Mouse (Mus musculus) myocyte (in vitro differentiated cells): ENCODE results near the gene Atpaf1. TPM values are rescaled to one million over a fixed set of nuclear protein-coding genes. Genes with fewer than 3 reads are reported as not detected.

ENCODE experiments used
- H3K27me3 ChIP-seq: one replicate; pipeline ENCODE4 v1.6.1; 2011; ENCODE audit not compliant: control insufficient read depth, insufficient read depth, insufficient read length
- H3K36me3 ChIP-seq: one replicate; pipeline ENCODE4 v1.6.1; 2011; ENCODE audit not compliant: control insufficient read depth, insufficient read depth
- H3K4me2 ChIP-seq: one replicate; pipeline ENCODE4 v1.6.1; 2011; ENCODE audit warnings: low read depth, control low read depth
- H3K4me3 ChIP-seq: one replicate; pipeline ENCODE4 v1.5.1; 2011; ENCODE audit warnings: mild to moderate bottlenecking, control low read depth, moderate library complexity
- H3K79me2 ChIP-seq: one replicate; pipeline ENCODE4 v1.6.1; 2011; ENCODE audit not compliant: control insufficient read depth, insufficient read depth
- H3ac ChIP-seq: one replicate; pipeline ENCODE4 v1.6.1; 2011; ENCODE audit not compliant: control insufficient read depth, insufficient read length
- CEBPB ChIP-seq: IDR thresholded peaks from 2 replicates; pipeline ENCODE4 v1.6.1; 2011; ENCODE audit warnings: mild to moderate bottlenecking, moderate library complexity; ENCODE audit not compliant: poor library complexity, insufficient read depth, severe bottlenecking
- E2F4 ChIP-seq: IDR thresholded peaks from one replicate; pipeline ENCODE4 v1.6.1; 2011; ENCODE audit warnings: mild to moderate bottlenecking, control low read depth, moderate library complexity; ENCODE audit not compliant: insufficient read depth
- MAX ChIP-seq: IDR thresholded peaks from one replicate; pipeline ENCODE4 v1.6.1; 2011; ENCODE audit warnings: low read depth, mild to moderate bottlenecking, control low read depth
- MYOD1 ChIP-seq, 3 experiments: IDR thresholded peaks; one replicate each; pipeline ENCODE4 v1.6.1; 2011; ENCODE audit warnings: control low read depth in 2 of 3, low read depth in 2 of 3, mild to moderate bottlenecking in 2 of 3, moderate library complexity in 1 of 3; ENCODE audit not compliant: insufficient read length in 2 of 3, control insufficient read depth in 1 of 3
- MYOG ChIP-seq, 3 experiments: IDR thresholded peaks; one replicate each; pipeline ENCODE4 v1.6.1; 2011; ENCODE audit warnings: control low read depth in 2 of 3, low read depth in 2 of 3, mild to moderate bottlenecking in 2 of 3; ENCODE audit not compliant: insufficient read length in 2 of 3, control insufficient read depth in 1 of 3, insufficient read depth in 1 of 3
- POLR2A ChIP-seq: IDR thresholded peaks from one replicate; pipeline ENCODE4 v1.6.1; 2011; ENCODE audit warnings: low read depth, mild to moderate bottlenecking, control low read depth, moderate library complexity; ENCODE audit not compliant: insufficient read length
- POLR2AphosphoS2 ChIP-seq: IDR thresholded peaks from one replicate; pipeline ENCODE4 v1.6.1; 2011; ENCODE audit warnings: low read depth, control low read depth; ENCODE audit not compliant: insufficient read length
- REST ChIP-seq: IDR thresholded peaks from one replicate; pipeline ENCODE4 v1.6.1; 2011; ENCODE audit warnings: mild to moderate bottlenecking, control low read depth, moderate library complexity; ENCODE audit not compliant: insufficient read depth, insufficient read length
- SRF ChIP-seq: IDR thresholded peaks from one replicate; pipeline ENCODE4 v1.6.1; 2011; ENCODE audit warnings: low read depth; ENCODE audit not compliant: control insufficient read depth, insufficient read length
- TCF12 ChIP-seq: IDR thresholded peaks from one replicate; pipeline ENCODE4 v1.6.1; 2011; ENCODE audit warnings: mild to moderate bottlenecking, control low read depth; ENCODE audit not compliant: poor library complexity, insufficient read depth, severe bottlenecking
- TCF3 ChIP-seq: IDR thresholded peaks from one replicate; pipeline ENCODE4 v1.6.1; 2011; ENCODE audit warnings: low read depth, control low read depth; ENCODE audit not compliant: insufficient read length
- USF1 ChIP-seq: IDR thresholded peaks from one replicate; pipeline ENCODE4 v1.6.1; 2011; ENCODE audit warnings: low read depth, mild to moderate bottlenecking, control low read depth, moderate library complexity
- polyA plus RNA-seq: library from polyadenylated mRNA; unstranded; fragments of >200 nt; fragmentation: generic; extraction: Trizol; gene quantifications from one replicate; pipeline ENCODE4 v1.2.1, GENCODE M21; 2012; ENCODE audit warnings: missing spikeins

The Atpaf1 gene
- polyA plus RNA-seq, 1 experiment: 12.5 TPM

DNA sequence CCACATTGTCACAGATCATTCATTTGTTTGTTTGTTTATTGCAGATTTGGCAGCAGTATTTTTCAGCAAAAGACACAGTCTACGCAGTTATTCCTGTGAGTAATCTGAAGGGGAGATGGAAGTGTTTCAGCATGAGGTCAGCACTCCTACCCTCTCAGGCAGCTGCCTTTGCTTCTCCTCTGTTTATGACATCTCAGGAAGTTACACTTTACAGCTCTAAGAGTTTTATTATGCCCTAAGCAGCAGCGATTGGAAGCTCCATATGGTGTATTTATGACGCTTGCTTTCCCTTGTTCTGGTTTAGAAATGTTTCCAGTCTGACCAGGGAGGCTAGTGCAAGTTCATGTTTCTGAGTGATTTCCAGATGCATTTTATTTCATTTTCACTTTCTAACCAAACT is 10.7 kb downstream of the Atpaf1 start:
- Histone ChIP-seq H3K4me3 (no peak overlapping the region), H3K36me3 (peaks cover 22% of the 10 kb centered on the region), H3K4me2 (no peak overlapping the region), H3K27me3 (no peaks in the 10 kb centered on the region), H3K79me2 (no peaks in the 10 kb centered on the region), H3ac (no peak overlapping the region)
- no peak for TF ChIP-seq CEBPB
- no peak for TF ChIP-seq POLR2A
- TF ChIP-seq MYOG (IDR thresholded peaks at IDR 0.05; ENCODE audit: control insufficient read depth in 1 of 3, insufficient read depth in 1 of 3, insufficient read length in 2 of 3, low read depth in 2 of 3): no peak

DNA sequence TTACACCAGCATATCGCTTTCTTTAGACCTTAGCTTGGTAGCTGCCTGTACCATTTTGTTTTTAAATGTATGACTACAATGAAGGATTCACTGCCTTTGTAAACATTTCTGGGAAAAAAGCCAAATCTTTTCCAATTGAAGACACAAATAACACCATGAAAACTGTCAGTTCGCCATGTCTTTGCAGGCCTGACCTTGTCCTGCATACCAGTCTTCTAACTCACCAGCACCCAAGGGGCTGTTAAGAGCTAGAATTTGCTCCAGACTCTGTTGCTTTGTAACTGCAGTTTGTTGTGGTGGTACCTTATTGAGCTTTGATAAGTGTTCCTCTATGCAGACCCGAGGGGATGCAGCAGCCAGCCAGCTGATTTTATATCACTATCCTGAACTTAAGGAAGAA is 15.4 kb downstream of the Atpaf1 start:
- Histone ChIP-seq H3K27me3 (no peaks in the 10 kb centered on the region), H3K79me2 (no peaks in the 10 kb centered on the region), H3K4me2 (no peak overlapping the region), H3K4me3 (no peak overlapping the region), H3K36me3 (peaks cover 34% of the 10 kb centered on the region), H3ac (no peak overlapping the region)
- TF ChIP-seq USF1 (no peak), POLR2A (no peak), MAX (no peak), E2F4 (no peak), REST (no peak), POLR2AphosphoS2 (no peak), MYOD1 (IDR thresholded peaks at IDR 0.05; ENCODE audit: control insufficient read depth in 1 of 3, insufficient read length in 2 of 3, low read depth in 2 of 3) (no peak), MYOG (IDR thresholded peaks at IDR 0.05; ENCODE audit: control insufficient read depth in 1 of 3, insufficient read depth in 1 of 3, insufficient read length in 2 of 3, low read depth in 2 of 3) (no peak), TCF12 (no peak), TCF3 (no peak), SRF (no peak), CEBPB (no peak)

DNA sequence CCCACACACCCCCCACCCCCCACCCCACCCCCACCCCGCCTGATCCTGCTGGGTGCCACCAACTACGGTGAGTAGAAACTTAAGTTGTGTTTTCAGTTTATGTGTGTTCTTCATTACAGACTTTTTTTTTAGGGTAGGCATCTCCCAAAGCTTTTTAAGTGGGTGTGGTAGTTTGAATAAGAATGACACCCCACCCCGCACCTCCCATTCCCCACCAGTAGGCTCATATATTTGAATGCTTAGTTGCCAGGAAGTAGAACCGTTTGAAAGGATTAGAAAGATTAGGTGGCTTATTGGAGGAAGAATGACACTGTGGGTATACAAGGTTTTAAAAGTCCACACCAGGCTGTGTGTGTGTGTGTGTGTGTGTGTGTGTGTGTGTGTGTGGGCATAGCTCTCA is 27.7 kb downstream of the Atpaf1 start:
- H3K27me3 ChIP-seq: no peaks in the 10 kb centered on the region
- no peak overlapping the region for H3K4me3 ChIP-seq
- TF ChIP-seq CEBPB (no peak), REST (no peak), MYOG (IDR thresholded peaks at IDR 0.05; ENCODE audit: control insufficient read depth in 1 of 3, insufficient read depth in 1 of 3, insufficient read length in 2 of 3, low read depth in 2 of 3) (no peak)
- H3K36me3 ChIP-seq: no peaks in the 10 kb centered on the region
- H3K79me2 ChIP-seq: no peaks in the 10 kb centered on the region
- no peak overlapping the region for H3K4me2 ChIP-seq
- H3ac ChIP-seq: no peak overlapping the region

DNA sequence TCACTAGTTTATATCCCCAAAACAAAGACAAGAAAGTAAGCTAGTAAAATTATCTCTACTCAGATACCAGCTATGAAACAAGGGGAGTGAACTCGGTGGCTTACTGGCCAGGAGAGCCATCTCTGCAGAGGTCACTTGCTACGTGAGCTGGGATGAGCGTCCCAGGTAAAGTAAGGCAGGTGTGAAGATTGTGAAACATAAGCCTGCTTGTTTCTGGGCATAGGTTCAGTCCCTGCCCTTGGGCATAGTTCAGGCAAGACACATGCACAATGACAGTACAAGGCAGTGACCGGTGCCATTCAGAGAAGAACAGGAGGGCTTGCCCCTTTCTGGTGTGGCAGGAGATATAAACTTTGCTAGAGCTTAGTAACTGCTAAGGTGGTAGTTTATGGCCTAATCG is 31.0 kb downstream of the Atpaf1 start:
- Histone ChIP-seq H3K4me2 (no peak overlapping the region), H3K36me3 (no peaks in the 10 kb centered on the region), H3ac (no peak overlapping the region), H3K4me3 (no peak overlapping the region), H3K27me3 (no peaks in the 10 kb centered on the region), H3K79me2 (no peaks in the 10 kb centered on the region)
- no peak for TF ChIP-seq E2F4
- no peak for TF ChIP-seq POLR2A
- no peak for TF ChIP-seq CEBPB
- TF ChIP-seq USF1: no peak
- no peak for TF ChIP-seq REST
- TF ChIP-seq SRF: no peak
- TF ChIP-seq TCF12: no peak

DNA sequence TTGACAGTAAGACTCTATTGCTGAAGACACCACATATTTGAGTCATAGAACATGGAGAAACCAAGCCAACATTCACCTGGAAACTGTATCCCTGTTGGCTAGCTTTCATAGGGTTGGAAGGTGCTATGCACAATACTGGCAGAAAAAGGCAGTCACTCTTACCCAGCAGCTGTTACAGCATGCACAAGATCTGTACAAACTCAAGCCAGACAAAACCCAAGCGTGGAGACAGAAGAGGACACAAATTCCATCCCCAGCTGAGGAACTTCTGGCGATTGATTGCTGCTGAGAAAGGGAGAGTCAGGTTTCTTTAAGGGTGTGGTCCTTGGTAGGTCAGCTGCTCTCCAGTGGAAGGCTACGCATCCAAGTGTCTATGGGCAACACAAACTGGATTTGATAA is 35.6 kb downstream of the Atpaf1 start:
- TF ChIP-seq MYOG (IDR thresholded peaks at IDR 0.05; ENCODE audit: control insufficient read depth in 1 of 3, insufficient read depth in 1 of 3, insufficient read length in 2 of 3, low read depth in 2 of 3): peak in 2 of 3 experiments; percentile 31 to 61
- TF ChIP-seq POLR2AphosphoS2: no peak
- no peak for TF ChIP-seq USF1
- TF ChIP-seq MYOD1 (IDR thresholded peaks at IDR 0.05; ENCODE audit: control insufficient read depth in 1 of 3, insufficient read length in 2 of 3, low read depth in 2 of 3): peak in 1 of 3 experiments; percentile 47
- Histone ChIP-seq H3K36me3 (no peaks in the 10 kb centered on the region), H3ac (no peak overlapping the region)

DNA sequence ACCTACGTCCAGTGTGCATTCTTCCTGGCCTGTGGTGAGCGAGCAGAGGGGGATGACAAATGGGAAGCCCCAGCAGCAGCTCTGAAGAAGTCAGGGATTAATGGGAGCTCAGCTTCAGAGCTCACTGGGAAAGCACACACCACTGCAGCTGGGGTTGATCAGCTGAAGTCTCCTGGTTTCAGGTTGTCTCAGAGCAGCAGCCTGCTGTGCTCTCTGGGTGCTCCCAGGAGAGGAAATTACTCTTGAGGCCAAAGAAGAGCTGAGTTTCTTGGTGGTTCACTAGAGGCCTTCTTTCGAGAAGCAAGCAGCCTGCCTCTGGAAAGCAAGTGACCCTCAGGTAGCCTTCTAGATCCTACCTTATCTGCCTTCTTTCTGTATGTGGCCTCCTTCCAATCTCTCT is 36.3 kb downstream of the Atpaf1 start:
- Histone ChIP-seq H3K4me2 (no peak overlapping the region), H3ac (no peak overlapping the region), H3K79me2 (no peaks in the 10 kb centered on the region), H3K4me3 (no peak overlapping the region), H3K27me3 (no peaks in the 10 kb centered on the region), H3K36me3 (no peaks in the 10 kb centered on the region)
- TF ChIP-seq E2F4 (no peak), MYOG (IDR thresholded peaks at IDR 0.05; ENCODE audit: control insufficient read depth in 1 of 3, insufficient read depth in 1 of 3, insufficient read length in 2 of 3, low read depth in 2 of 3) (peak in 1 of 3 experiments; percentile 11)

More for the DNA sequence above, 35.6 kb downstream of the Atpaf1 start:
- Histone ChIP-seq H3K27me3 (no peaks in the 10 kb centered on the region), H3K79me2 (no peaks in the 10 kb centered on the region), H3K4me2 (no peak overlapping the region), H3K4me3 (no peak overlapping the region)
